Mouse (Mus musculus) midbrain, embryonic 16.5 days (tissue): Measurements from ENCODE around the gene Spred2. TPM values are rescaled to one million over a fixed set of nuclear protein-coding genes. Genes with fewer than 3 reads are reported as not detected.
A peak's percentile ranks its signal among the peaks of the same experiment; 100 is the strongest.

Experiments used
- ATAC-seq: fragments of 200-750 bp; cut with Nextera tagmentation; 2 replicates; pipeline ENCODE4 v1.8.0; 2017; ENCODE audit warnings: moderate TSS enrichment
- H3K27ac ChIP-seq: fragments of 300-500 bp; sonication (generic); 2 replicates; pipeline ENCODE4 v1.5.1; 2014; ENCODE audit warnings: mild to moderate bottlenecking, low read length, mixed read lengths
- H3K27me3 ChIP-seq: fragments of 300-500 bp; sonication (generic); 2 replicates; pipeline ENCODE4 v1.6.1; 2014; ENCODE audit warnings: low read depth, low read length, mixed read lengths; ENCODE audit not compliant: control insufficient read depth, insufficient read depth
- H3K36me3 ChIP-seq: fragments of 300-500 bp; sonication (generic); 2 replicates; pipeline ENCODE4 v1.6.1; 2014; ENCODE audit warnings: mild to moderate bottlenecking, low read length, moderate library complexity, mixed read lengths; ENCODE audit not compliant: control insufficient read depth, insufficient read depth
- H3K4me1 ChIP-seq: fragments of 300-500 bp; sonication (generic); 2 replicates; pipeline ENCODE4 v1.6.1; 2014; ENCODE audit warnings: mild to moderate bottlenecking, low read length, mixed read lengths; ENCODE audit not compliant: control insufficient read depth, insufficient read depth
- H3K4me2 ChIP-seq: fragments of 300-500 bp; sonication (generic); 2 replicates; pipeline ENCODE4 v1.6.1; 2014; ENCODE audit warnings: mild to moderate bottlenecking, low read length, mixed read lengths
- H3K4me3 ChIP-seq: fragments of 300-500 bp; sonication (generic); 2 replicates; pipeline ENCODE4 v1.5.1; 2014; ENCODE audit warnings: low read depth, mild to moderate bottlenecking, low read length, moderate library complexity, mixed read lengths
- H3K9ac ChIP-seq: fragments of 300-500 bp; sonication (generic); 2 replicates; pipeline ENCODE4 v1.6.1; 2014; ENCODE audit warnings: low read depth, low read length, mixed read lengths
- H3K9me3 ChIP-seq: fragments of 300-500 bp; sonication (generic); replicated peaks from 2 replicates; pipeline ENCODE4 v1.6.1; 2014; ENCODE audit warnings: mild to moderate bottlenecking, low read length, mixed read lengths; ENCODE audit not compliant: control insufficient read depth, poor library complexity, severe bottlenecking
- WGBS: fragments of 180-500 bp; shearing (Covaris S2); extraction: QIAGEN DNeasy Blood & Tissue Kit; methylation state at CpG from one replicate; pipeline ENCODE4 v1.1.7; 2014; 5-methylcytosine and 5-hydroxymethylcytosine counted together
- polyA plus RNA-seq: library from polyadenylated mRNA; unstranded; fragments of >200 nt; fragmentation: Nextera tagmentation; extraction: Ambion mirVana; gene quantifications from 2 replicates; pipeline ENCODE4 v1.2.1, GENCODE M21; 2015

The Spred2 gene
- polyA plus RNA-seq, 1 experiment from 2014 or later, result 4.8 TPM

GRCm38 (mm10) chr11:19919785-19920671, 4.1 kb upstream of the Spred2 start:
- no peaks in the 10 kb centered on the region for H3K36me3 ChIP-seq
- ATAC-seq, result peak; percentile 63
- H3K4me1 ChIP-seq, result peaks cover 13% of the 10 kb centered on the region
- H3K4me3 ChIP-seq, result peak overlapping the region; percentile 67
- peak overlapping the region; percentile 83 for H3K9ac ChIP-seq
- peak overlapping the region; percentile 87 for H3K27ac ChIP-seq
- H3K4me2 ChIP-seq, result peak overlapping the region; percentile 83
- no peaks in the 10 kb centered on the region for H3K27me3 ChIP-seq
- under 1% methylated on average over 70 of the region's 70 CpGs for WGBS
- H3K9me3 ChIP-seq, result 0 out of 2 replicates have a peak, but pooled peaks cover 2% of the 10 kb centered on the region

DNA sequence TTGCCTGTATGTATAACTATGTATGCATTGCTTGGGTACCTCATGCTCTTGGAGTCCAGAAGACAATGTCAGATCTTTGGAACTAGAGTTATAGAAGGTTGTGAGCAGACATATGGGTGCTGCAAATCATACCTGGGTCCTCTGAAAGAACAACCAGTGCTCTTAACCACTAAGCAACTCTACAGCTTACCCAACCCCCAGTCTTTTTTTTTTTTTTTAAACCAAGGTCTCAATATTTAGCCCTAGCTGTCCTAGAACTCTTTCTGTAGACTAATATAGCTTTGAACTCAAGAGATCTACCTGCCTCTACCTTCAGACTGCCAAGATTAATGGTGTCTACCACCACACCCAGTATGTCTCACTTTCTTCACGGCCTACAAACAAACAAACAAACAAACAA, 2.5 kb upstream of the Spred2 start:
- Histone ChIP-seq H3K4me1 (peaks cover 21% of the 10 kb centered on the region), H3K27me3 (no peaks in the 10 kb centered on the region), H3K9ac (no peak overlapping the region), H3K4me2 (no peak overlapping the region), H3K4me3 (no peak overlapping the region), H3K9me3 (no peaks in the 10 kb centered on the region), H3K27ac (no peak overlapping the region), H3K36me3 (no peaks in the 10 kb centered on the region)
- 85% methylated on average over 1 of the region's 1 CpGs for WGBS
- no peak for ATAC-seq

DNA sequence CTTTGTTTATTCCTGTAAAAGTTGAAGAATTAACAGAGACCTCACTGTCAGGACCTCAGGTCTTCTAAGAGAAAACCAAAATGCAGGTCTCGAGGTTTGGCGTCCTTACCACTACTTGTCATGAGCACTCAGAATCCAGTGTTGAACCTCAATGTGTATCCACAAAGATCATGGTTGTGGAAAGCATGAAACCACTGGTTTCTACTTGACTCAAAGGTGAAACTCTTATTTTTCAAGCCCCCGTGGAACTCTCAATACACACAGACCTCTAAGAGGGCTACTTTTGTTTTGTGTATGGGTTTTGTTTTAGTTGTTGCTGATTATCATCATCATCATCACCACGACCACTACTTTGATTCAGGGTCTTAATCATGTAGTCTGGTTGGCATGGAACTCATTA, 2.0 kb upstream of the Spred2 start:
- no peak overlapping the region for H3K4me3 ChIP-seq
- no peak overlapping the region for H3K9ac ChIP-seq
- no peaks in the 10 kb centered on the region for H3K9me3 ChIP-seq
- ATAC-seq, result no peak
- peaks cover 24% of the 10 kb centered on the region for H3K4me1 ChIP-seq
- no peak overlapping the region for H3K27ac ChIP-seq
- no peaks in the 10 kb centered on the region for H3K27me3 ChIP-seq
- no peak overlapping the region for H3K4me2 ChIP-seq
- no peaks in the 10 kb centered on the region for H3K36me3 ChIP-seq
- WGBS, result 95% methylated on average over 4 of the region's 4 CpGs

DNA sequence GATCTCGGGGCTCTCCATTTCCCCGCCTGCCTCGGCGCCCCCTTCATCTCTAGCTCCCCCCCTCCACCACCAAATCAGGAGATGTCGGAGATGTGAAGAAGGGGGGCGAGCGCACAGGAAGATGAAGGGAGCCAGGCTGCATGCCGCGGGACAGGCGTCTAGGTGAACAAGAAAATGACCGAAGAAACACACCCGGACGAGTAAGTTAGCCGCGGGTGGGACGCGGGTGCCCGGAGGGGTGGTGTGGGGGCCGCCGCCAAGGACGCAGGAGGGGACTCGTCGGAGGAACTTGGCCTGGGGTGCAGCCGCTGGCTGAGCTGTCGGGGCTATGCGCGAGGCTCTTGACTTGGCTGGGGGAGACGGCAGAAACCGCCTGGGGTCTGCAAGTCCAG, 578 bp downstream of the Spred2 start:
- peak overlapping the region; percentile 96 for H3K9ac ChIP-seq
- H3K27ac ChIP-seq, result peak overlapping the region; percentile 96
- H3K27me3 ChIP-seq, result no peaks in the 10 kb centered on the region
- H3K36me3 ChIP-seq, result no peaks in the 10 kb centered on the region
- no peaks in the 10 kb centered on the region for H3K9me3 ChIP-seq
- peaks cover 16% of the 10 kb centered on the region for H3K4me1 ChIP-seq
- under 1% methylated on average over 29 of the region's 29 CpGs for WGBS
- H3K4me2 ChIP-seq, result peak overlapping the region; percentile 76
- ATAC-seq, result peak; percentile 40
- peak overlapping the region; percentile 93 for H3K4me3 ChIP-seq

DNA sequence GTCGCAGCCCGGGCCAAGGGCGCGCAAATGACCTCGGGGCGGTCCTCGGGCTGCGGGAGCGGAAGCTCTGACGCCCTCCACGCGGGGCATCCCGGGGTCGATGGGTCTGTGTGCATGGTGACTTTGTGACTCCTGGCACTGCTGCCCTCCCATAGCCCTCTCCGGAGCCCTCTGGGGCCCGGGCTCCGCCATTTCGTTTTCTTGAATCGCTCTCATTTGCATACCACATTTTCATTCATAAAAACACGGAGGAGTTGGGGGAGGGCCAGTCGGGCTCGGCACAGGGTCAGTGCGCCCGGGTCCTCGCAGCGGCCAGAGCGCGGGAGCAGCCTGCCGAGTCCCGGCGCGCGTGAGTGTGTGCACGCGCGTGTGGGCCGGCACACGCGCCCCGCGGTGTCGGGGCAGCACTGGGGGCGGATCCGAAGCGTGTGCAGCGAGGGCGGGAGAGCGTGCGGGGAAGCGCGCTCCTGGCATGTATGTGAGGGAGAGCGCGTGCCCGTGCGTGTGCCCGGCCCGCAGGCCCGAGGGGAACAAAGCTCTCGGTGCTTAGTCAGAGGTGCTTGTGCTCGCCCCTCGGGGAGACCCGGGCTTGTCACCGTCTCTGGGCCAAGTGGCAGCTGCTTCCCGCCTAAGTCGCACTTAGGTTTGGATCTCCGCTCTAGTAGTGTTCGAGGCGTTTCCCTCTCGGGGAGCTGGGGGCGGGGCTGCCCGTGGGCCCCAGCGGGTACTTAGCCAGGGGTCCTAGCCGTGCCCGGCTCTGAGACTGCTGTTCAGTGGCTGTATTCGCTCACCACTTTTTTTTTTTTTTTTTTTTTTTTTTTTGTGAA, 1.2 kb downstream of the Spred2 start:
- Histone ChIP-seq H3K4me2 (peak overlapping the region; percentile 76), H3K4me1 (peaks cover 16% of the 10 kb centered on the region), H3K27ac (peak overlapping the region; percentile 96), H3K4me3 (peak overlapping the region; percentile 93), H3K9me3 (no peaks in the 10 kb centered on the region), H3K36me3 (no peaks in the 10 kb centered on the region), H3K9ac (peak overlapping the region; percentile 96), H3K27me3 (no peaks in the 10 kb centered on the region)
- ATAC-seq, result peak; percentile 74
- under 1% methylated on average over 73 of the region's 75 CpGs for WGBS

DNA sequence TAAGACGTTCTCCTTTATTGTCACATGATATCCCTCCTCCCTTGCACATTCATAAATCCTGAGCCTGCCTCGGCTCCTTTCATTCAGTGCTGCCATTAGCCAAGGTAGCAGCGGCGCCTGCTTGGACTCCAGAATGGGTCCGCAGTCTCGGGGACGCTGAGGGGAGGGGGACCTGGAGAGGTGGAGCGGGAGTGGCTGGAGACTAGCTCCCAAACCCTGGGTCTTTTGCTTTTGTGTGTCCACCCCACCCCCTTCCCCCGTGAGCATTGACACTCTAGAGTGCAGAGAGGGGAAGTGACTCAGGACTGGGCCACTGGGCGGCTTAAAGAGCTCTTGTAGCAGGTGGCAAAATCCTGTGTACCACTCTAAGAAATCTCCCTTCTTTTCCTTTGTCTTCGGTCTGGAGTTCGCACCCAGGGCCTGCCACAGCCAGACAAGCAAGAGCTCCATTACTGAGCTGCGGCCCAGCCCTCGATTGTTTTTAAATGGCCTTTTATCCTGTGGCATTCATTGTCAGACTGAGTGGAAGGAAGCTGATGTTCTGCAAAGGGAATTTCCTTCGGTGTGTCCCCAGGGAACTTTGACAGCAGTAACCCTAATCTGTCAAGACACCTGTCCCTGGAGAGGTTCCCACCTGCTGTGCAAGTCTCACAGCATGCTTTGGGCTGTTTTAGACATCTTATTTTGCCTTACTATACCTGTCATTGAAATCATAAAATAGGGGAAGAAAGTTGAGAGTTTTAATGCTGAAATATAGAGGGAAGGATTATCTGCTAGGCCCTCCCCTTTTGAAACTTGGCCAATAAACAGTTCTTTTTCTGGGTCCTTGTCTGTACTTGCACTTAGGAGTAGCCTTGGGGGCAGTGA, 2.0 kb downstream of the Spred2 start:
- no peaks in the 10 kb centered on the region for H3K27me3 ChIP-seq
- ATAC-seq, result peak; percentile 70
- peak overlapping the region; percentile 76 for H3K4me2 ChIP-seq
- H3K4me3 ChIP-seq, result peak overlapping the region; percentile 93
- H3K27ac ChIP-seq, result peak overlapping the region; percentile 96
- H3K9ac ChIP-seq, result peak overlapping the region; percentile 96
- peaks cover 16% of the 10 kb centered on the region for H3K4me1 ChIP-seq
- no peaks in the 10 kb centered on the region for H3K36me3 ChIP-seq
- H3K9me3 ChIP-seq, result no peaks in the 10 kb centered on the region
- WGBS, result 2% methylated on average over 15 of the region's 15 CpGs

DNA sequence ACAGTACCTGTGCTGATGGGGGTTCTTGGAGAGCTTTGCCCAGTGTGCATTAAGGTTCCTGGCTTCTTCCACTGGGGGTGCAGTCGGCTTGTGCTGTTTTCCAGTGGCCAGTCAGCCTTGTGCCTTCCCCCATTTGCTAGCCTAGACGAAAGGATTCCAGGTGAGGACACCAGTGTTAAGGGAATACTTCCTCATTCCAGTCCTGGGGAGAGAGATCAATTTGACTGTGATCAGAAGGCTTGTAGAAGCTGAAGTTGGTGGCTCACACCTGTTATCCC, 2.6 kb downstream of the Spred2 start:
- no peak overlapping the region; the same call in 1 of the 2 replicates for H3K27ac ChIP-seq
- peaks cover 16% of the 10 kb centered on the region for H3K4me1 ChIP-seq
- no peak overlapping the region for H3K9ac ChIP-seq
- H3K4me3 ChIP-seq, result peak overlapping the region; percentile 93
- no peaks in the 10 kb centered on the region for H3K36me3 ChIP-seq
- no peaks in the 10 kb centered on the region for H3K9me3 ChIP-seq
- ATAC-seq, result no peak
- H3K27me3 ChIP-seq, result no peaks in the 10 kb centered on the region
- peak overlapping the region; percentile 76 for H3K4me2 ChIP-seq
- 70% methylated on average over 2 of the region's 2 CpGs for whole genome bisulfite sequencing

- no peaks in the 10 kb centered on the region for H3K27me3 ChIP-seq
- no peak overlapping the region for H3K27ac ChIP-seq
- H3K9me3 ChIP-seq, result no peaks in the 10 kb centered on the region
- peaks cover 16% of the 10 kb centered on the region for H3K4me1 ChIP-seq
- H3K9ac ChIP-seq, result no peak overlapping the region
- no peak overlapping the region for H3K4me3 ChIP-seq
- no peak for ATAC-seq
- WGBS, result 89% methylated on average over 4 of the region's 4 CpGs
- no peak overlapping the region for H3K4me2 ChIP-seq
- no peaks in the 10 kb centered on the region for H3K36me3 ChIP-seq
These were observed 4.5 kb downstream of the Spred2 start for GRCm38 (mm10) chr11:19928633-19929032.
